In genomic region chr2:76968919-76969318, GRCm38 (mm10) we compare ENCODE assay signal across 8 mouse cellular contexts. TPM values are rescaled to one million over a fixed set of nuclear protein-coding genes. Genes with fewer than 3 reads are reported as not detected.
A peak's percentile ranks its signal among the peaks of the same experiment; 100 is the strongest.
DNase-seq lines count a peak whose midpoint lies in the region; ATAC-seq lines count a peak whose summit lies in the region.

No protein-coding gene starts in this region.

- H3K27me3 ChIP-seq in lung, embryonic 15.5 days: no peaks in the 10 kb centered on the region

- no peaks in the 10 kb centered on the region for H3K4me1 ChIP-seq in lung, embryonic 15.5 days

- no peak overlapping the region for H3K4me3 ChIP-seq in lung, embryonic 15.5 days

- ATAC-seq in lung, embryonic 15.5 days (ENCODE audit: borderline replicate concordance, extremely low read depth, low FRiP score, low TSS enrichment): peak; percentile 55

- no peak overlapping the region for H3K9ac ChIP-seq in lung, embryonic 15.5 days

- H3K27ac ChIP-seq in lung, embryonic 15.5 days: no peak overlapping the region

- no peak overlapping the region for H3K4me2 ChIP-seq in lung, embryonic 15.5 days

- DNase-seq in CD4-positive helper T cell, adult 2 months (ENCODE audit: low read depth, low spot score): peak; percentile 11
- peak; percentile 66 for DNase-seq in adrenal gland, adult 2 months
- peak; percentile 83 for DNase-seq in embryo, embryonic 11 days
- peak; percentile 61 to 81 for DNase-seq in heart, postnatal 14 days
- peak; percentile 45 to 84 for DNase-seq in layer of hippocampus, adult 18-20 months (ENCODE audit: low spot score in 2 of 2)
- peak; percentile 66 for DNase-seq in ovary, postnatal 14 days (ENCODE audit: low spot score)
- peak; percentile 77 for DNase-seq in urinary bladder, postnatal 14 days (ENCODE audit: low spot score)

- no peaks in the 10 kb centered on the region for H3K36me3 ChIP-seq in lung, embryonic 15.5 days

- no peaks in the 10 kb centered on the region for H3K9me3 ChIP-seq in lung, embryonic 15.5 days

- WGBS in lung, embryonic 15.5 days: 20% methylated on average over 8 of the region's 8 CpGs

- intact Hi-C loops in heart, postnatal 14 days (cut with DNase I): loop anchor here (1.0 kb wide), 1 partner anchor 40 kb away; no protein-coding TSS in a partner anchor

RNA-seq across cellular contexts. Expression of gene Ttn, which starts 13.4 kb away (rescaled TPM):
- total RNA-seq in adrenal gland, adult 2 months (2021): under 1 TPM; 0.03 to 0.14 TPM
- 0.01 TPM in 1 of 2 replicates, not detected in the other for polyA plus RNA-seq in adrenal gland, adult 2 months (2012; rRNA removed)
- total RNA-seq in heart, postnatal 14 days (2021): 1,000 to 10,000 TPM; 2,535 to 2,618 TPM
- total RNA-seq in layer of hippocampus, adult 18-20 months (2021): 1 to 10 TPM; 1.1 to 2.0 TPM
- 15.7 and 21.3 TPM in 2 replicates for polyA plus RNA-seq in lung, embryonic 15.5 days (2015; fragmentation: Nextera tagmentation; extraction: Ambion mirVana)

Comparison
In these comparisons a context has a peak if more than half of its experiments do, and no peak if none do; other contexts are left out.
1. DNase-seq: peak in every context shown above with its lines; median percentile 83 in embryo, embryonic 11 days; 77 in urinary bladder, postnatal 14 days; 71 in heart, postnatal 14 days; 66 in adrenal gland, adult 2 months; 66 in ovary, postnatal 14 days; 64 in layer of hippocampus, adult 18-20 months; 11 in CD4-positive helper T cell, adult 2 months.
2. RNA of gene Ttn, which starts 13.4 kb away (total RNA-seq): 2,535 to 2,618 TPM in heart, postnatal 14 days; 1.1 to 2.0 TPM in layer of hippocampus, adult 18-20 months and 0.03 to 0.14 TPM in adrenal gland, adult 2 months; every median in the first group is over 100 times any median in the second.